Mouse (Mus musculus): ENCODE data around the gene Cacnb2. TPM values are rescaled to one million over a fixed set of nuclear protein-coding genes. Genes with fewer than 3 reads are reported as not detected.

Gene Cacnb2
- total and polyA plus RNA-seq, 3 experiments: not detected

- Histone ChIP-seq H3K9me3 (replicated peaks; ENCODE audit: insufficient read depth, low read length) (no peaks in the 10 kb centered on the region), H3K4me3 (ENCODE audit: control insufficient read depth in 1 of 2, insufficient read depth in 1 of 2, low read depth in 2 of 2, low read length in 2 of 2) (no peak overlapping the region), H3K36me3 (ENCODE audit: control insufficient read depth in 1 of 2, insufficient read depth in 2 of 2, low read length in 2 of 2) (no peaks in the 10 kb centered on the region), H3K27me3 (ENCODE audit: control insufficient read depth in 1 of 2, insufficient read depth in 2 of 2, low read length in 2 of 2) (no peaks in the 10 kb centered on the region), H3K27ac (ENCODE audit: control insufficient read depth, low read depth, low read length) (no peak overlapping the region), H3K79me2 (ENCODE audit: control insufficient read depth, insufficient read depth, low read length, poor library complexity) (no peaks in the 10 kb centered on the region), H3K9ac (ENCODE audit: control insufficient read depth, low read depth, low read length, poor library complexity, severe bottlenecking) (no peak overlapping the region), H3K4me1 (ENCODE audit: control insufficient read depth in 1 of 2, insufficient read depth in 2 of 2, low read length in 2 of 2) (no peaks in the 10 kb centered on the region)
- TF ChIP-seq MXI1 (IDR thresholded peaks at IDR 0.05; ENCODE audit: low read depth, low read length) (no peak), CHD1 (IDR thresholded peaks at IDR 0.05; ENCODE audit: low read depth, low read length) (no peak), GABPA (IDR thresholded peaks at IDR 0.05; ENCODE audit: low read depth, low read length) (no peak), NRF1 (IDR thresholded peaks at IDR 0.05; ENCODE audit: insufficient read depth, low read depth, low read length, poor library complexity, severe bottlenecking) (no peak), RCOR1 (IDR thresholded peaks at IDR 0.05; ENCODE audit: low read depth, low read length) (no peak), ZNF384 (IDR thresholded peaks at IDR 0.05; ENCODE audit: low read depth, low read length) (no peak), BHLHE40 (IDR thresholded peaks at IDR 0.05; ENCODE audit: borderline replicate concordance, low read depth, low read length) (no peak), RAD21 (IDR thresholded peaks at IDR 0.05; ENCODE audit: low read depth, low read length) (peak; percentile 34), MAX (IDR thresholded peaks at IDR 0.05; ENCODE audit: low read length) (no peak), POLR2AphosphoS2 (IDR thresholded peaks at IDR 0.05; ENCODE audit: low read length) (no peak), SMC3 (IDR thresholded peaks at IDR 0.05; ENCODE audit: low read depth, low read length) (peak; percentile 31), HCFC1 (IDR thresholded peaks at IDR 0.05; ENCODE audit: low read depth, low read length) (no peak), CTCF (IDR thresholded peaks at IDR 0.05 in 2 of 3, conservative IDR thresholded peaks at IDR 0.05 in 1 of 3; ENCODE audit: control insufficient read depth in 1 of 3, insufficient read depth in 1 of 3, low read depth in 2 of 3, low read length in 3 of 3, poor library complexity in 1 of 3, severe bottlenecking in 1 of 3) (peak; percentile 39 to 51 (median 46))
- peak; percentile 21 for DNase-seq (ENCODE audit: low read depth, low spot score)
Observed at GRCm38 (mm10) chr2:14711751-14712150, 108.9 kb downstream of the Cacnb2 start.

GRCm38 (mm10) chr2:14713049-14713448 is 110.2 kb downstream of the Cacnb2 start:
- TF ChIP-seq TAL1 (IDR thresholded peaks at IDR 0.05; ENCODE audit: low read length): no peak
- TF ChIP-seq CHD1 (IDR thresholded peaks at IDR 0.05; ENCODE audit: low read depth, low read length): no peak
- no peak for TF ChIP-seq MYC (IDR thresholded peaks at IDR 0.05; ENCODE audit: low read depth, low read length)
- no peak for TF ChIP-seq ZNF384 (IDR thresholded peaks at IDR 0.05; ENCODE audit: low read depth, low read length)
- no peak for TF ChIP-seq GABPA (IDR thresholded peaks at IDR 0.05; ENCODE audit: low read depth, low read length)
- TF ChIP-seq USF2 (IDR thresholded peaks at IDR 0.05; ENCODE audit: borderline replicate concordance in 1 of 2, insufficient read depth in 1 of 2, low read depth in 1 of 2, low read length in 2 of 2): no peak
- no peak for TF ChIP-seq POLR2AphosphoS5 (IDR thresholded peaks at IDR 0.05; ENCODE audit: borderline replicate concordance, low read depth, low read length)
- no peak for TF ChIP-seq HCFC1 (IDR thresholded peaks at IDR 0.05; ENCODE audit: low read depth, low read length)
- no peak for TF ChIP-seq E2F4 (IDR thresholded peaks at IDR 0.05; ENCODE audit: borderline replicate concordance, low read depth, low read length)
- TF ChIP-seq TCF12 (IDR thresholded peaks at IDR 0.05; ENCODE audit: low read depth, low read length): no peak
- TF ChIP-seq ETS1 (IDR thresholded peaks at IDR 0.05; ENCODE audit: low read depth, low read length): no peak
- TF ChIP-seq ZMIZ1 (IDR thresholded peaks at IDR 0.05; ENCODE audit: low read depth, low read length): no peak
- TF ChIP-seq UBTF (IDR thresholded peaks at IDR 0.05; ENCODE audit: borderline replicate concordance, insufficient read depth, low read depth, low read length): no peak
- no peak for TF ChIP-seq RCOR1 (IDR thresholded peaks at IDR 0.05; ENCODE audit: low read depth, low read length)
- no peak overlapping the region for H3K4me3 ChIP-seq (ENCODE audit: control insufficient read depth in 1 of 2, insufficient read depth in 1 of 2, low read depth in 2 of 2, low read length in 2 of 2)
- no peaks in the 10 kb centered on the region for H3K4me1 ChIP-seq (ENCODE audit: control insufficient read depth in 1 of 2, insufficient read depth in 2 of 2, low read length in 2 of 2)
- no peaks in the 10 kb centered on the region for H3K79me2 ChIP-seq (ENCODE audit: control insufficient read depth, insufficient read depth, low read length, poor library complexity)
- H3K9me3 ChIP-seq (replicated peaks; ENCODE audit: insufficient read depth, low read length): no peaks in the 10 kb centered on the region
- H3K9ac ChIP-seq (ENCODE audit: control insufficient read depth, low read depth, low read length, poor library complexity, severe bottlenecking): no peak overlapping the region
- no peak for DNase-seq (ENCODE audit: low read depth, low spot score)
- H3K27me3 ChIP-seq (ENCODE audit: control insufficient read depth in 1 of 2, insufficient read depth in 2 of 2, low read length in 2 of 2): no peaks in the 10 kb centered on the region
- no peaks in the 10 kb centered on the region for H3K36me3 ChIP-seq (ENCODE audit: control insufficient read depth in 1 of 2, insufficient read depth in 2 of 2, low read length in 2 of 2)
- no peak overlapping the region for H3K27ac ChIP-seq (ENCODE audit: control insufficient read depth, low read depth, low read length)

All from MEL (cell line).